Mouse (Mus musculus) liver, embryonic 14.5 days (tissue): ENCODE measurements at regions not wholly inside any gene's neighbourhood (a gene's known extent, or its start where the extent isn't known, plus 50 kb on each side); places are given as distances from the start of the nearest gene placed in this dataset.

ENCODE experiments used
- CTCF ChIP-seq: IDR thresholded peaks from 2 replicates; pipeline ENCODE4 v1.5.1; 2016; ENCODE audit warnings: antibody characterized with exemption, low read depth, control low read depth
- EP300 ChIP-seq: IDR thresholded peaks from 2 replicates; pipeline ENCODE4 v1.6.1; 2016; ENCODE audit warnings: antibody characterized with exemption, low read depth

DNA sequence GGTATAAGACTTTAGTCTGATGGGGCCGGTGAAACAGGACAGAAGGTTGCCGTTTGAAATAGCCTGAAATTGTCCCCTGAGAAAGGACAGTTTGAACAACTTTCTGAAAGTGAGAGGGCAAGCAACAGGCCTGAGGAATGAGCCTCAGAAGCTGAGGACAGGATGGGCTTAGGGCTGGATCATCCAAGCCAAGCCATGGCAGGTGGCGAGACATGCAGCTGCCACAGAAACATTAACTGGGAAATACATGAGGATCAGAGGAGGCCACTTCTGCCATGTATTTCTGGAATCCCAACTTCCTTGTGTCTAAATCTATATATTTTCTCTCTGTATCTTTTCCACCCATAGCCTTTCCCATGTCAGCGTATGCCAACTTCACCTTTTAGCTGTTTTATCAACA lies 491.5 kb upstream of the Adamts16 start:
- TF ChIP-seq CTCF (no peak), EP300 (no peak)
